Mouse (Mus musculus): ENCODE measurements at regions not wholly inside any gene's neighbourhood (a gene's known extent, or its start where the extent isn't known, plus 50 kb on each side); places are given as distances from the start of the nearest gene placed in this dataset.
"Not testable (repeated sequence)": the region's sequence is repeated elsewhere in the genome, so short reads cannot be mapped to it uniquely, and the experiment has no call there.

DNA sequence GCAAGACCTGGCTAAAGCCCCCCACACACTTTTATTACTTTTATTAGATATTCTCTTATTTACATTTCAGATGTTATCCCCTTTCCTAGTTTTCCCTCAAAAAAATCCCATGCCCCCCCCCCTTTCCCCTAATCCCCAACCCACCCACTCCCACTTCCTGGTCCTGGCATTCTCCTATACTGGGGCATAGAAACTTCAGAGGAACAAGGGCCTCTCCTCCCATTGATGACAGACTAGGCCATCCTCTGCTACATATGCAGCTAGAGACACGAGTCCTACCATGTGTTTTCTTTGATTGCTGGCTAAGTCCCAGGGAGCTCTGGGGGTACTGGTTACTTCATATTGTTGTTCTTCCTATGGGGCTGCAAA, 116.8 kb downstream of the Rfpl4b start:
- not testable (repeated sequence) for DNase-seq (ENCODE audit: low spot score in 2 of 2); H3K4me3 ChIP-seq; H3K27ac ChIP-seq

DNA sequence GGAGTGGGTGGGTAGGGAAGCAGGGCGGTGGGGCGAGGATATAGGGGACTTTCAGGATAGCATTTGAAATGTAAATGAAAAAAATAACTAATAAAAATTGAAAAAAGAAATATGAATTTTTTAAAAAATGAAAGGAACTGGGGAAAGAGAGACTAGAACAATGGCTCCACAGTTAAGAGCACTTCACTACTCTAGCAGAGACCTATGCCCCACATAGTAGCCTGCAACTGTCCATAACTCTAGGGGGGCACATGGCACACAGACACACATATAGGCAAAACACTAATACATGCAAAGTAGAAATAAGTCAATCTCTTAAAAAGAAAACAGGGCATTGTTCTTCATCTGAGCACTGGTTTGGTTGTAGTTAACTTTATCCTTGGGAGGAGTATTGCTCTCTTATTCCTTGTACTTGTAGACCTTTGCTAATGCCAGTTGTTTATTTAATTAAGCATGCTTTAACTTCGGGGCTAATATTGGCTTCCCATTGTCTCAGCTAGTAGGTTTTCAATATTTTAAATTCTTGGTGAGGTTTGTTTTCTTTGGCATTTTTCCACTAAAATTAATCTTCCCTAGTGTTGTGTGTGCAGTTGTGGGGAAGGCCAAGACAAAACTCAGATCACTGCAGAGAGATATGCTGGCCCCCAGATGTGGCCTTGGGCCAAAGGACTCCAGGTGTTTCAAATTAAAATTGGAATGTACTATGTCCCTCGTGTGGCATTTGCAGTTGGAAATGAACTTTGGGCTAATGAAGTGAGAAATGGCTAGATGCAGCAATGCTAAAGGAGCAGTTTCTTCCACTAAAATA, 117.4 kb downstream of the Rfpl4b start:
- no peak for DNase-seq (ENCODE audit: low spot score in 2 of 2)
- H3K27ac ChIP-seq = no peak overlapping the region
- H3K4me3 ChIP-seq = no peak overlapping the region
- TF ChIP-seq CTCF (conservative IDR thresholded peaks at IDR 0.05) = no peak

DNA sequence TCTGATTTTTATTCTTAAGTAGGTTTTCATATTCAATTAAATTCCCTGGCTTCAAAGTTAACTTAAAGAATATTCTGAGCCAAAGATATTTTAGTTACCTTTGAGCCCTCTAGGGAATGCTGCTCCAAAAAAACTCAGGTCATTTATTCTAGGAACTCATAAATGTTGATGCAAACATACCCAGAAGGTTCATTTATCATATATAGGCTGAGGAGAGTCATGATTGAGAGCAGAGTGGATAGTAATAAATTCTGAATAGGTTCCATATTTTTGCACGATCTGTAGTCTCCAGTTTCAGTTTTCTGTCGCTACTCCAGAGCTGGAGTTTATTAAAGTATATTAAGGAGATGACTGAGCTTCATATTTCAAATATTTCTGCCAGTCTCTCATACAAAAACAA, 144.1 kb downstream of the Rfpl4b start:
- H3K4me3 ChIP-seq = no peak overlapping the region
- no peak overlapping the region for H3K27ac ChIP-seq
- TF ChIP-seq CTCF (conservative IDR thresholded peaks at IDR 0.05) = no peak
- no peak for DNase-seq (ENCODE audit: low spot score in 2 of 2)

DNA sequence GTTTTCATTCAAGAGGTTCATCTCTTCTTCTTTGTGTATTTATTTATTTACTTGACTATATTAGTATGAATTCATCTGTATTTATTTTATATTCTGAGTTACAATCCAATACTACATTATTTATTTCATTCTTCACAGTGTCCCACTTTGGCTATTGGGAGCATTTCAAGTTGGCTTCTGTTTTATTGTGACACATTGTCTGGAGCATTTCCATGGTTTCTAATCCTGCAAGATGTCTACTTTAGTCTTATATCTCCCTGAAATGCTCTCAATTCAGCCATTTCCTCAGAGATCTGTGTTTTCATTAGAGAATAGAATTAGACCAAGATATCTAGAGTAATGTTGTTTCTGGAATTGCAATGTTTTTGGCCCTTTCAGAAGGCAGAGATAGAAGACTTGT, 153.0 kb downstream of the Rfpl4b start:
- no peak for TF ChIP-seq CTCF (conservative IDR thresholded peaks at IDR 0.05)
- DNase-seq (ENCODE audit: low spot score in 2 of 2) = no peak
- Histone ChIP-seq H3K4me3 (no peak overlapping the region), H3K27ac (no peak overlapping the region)

DNA sequence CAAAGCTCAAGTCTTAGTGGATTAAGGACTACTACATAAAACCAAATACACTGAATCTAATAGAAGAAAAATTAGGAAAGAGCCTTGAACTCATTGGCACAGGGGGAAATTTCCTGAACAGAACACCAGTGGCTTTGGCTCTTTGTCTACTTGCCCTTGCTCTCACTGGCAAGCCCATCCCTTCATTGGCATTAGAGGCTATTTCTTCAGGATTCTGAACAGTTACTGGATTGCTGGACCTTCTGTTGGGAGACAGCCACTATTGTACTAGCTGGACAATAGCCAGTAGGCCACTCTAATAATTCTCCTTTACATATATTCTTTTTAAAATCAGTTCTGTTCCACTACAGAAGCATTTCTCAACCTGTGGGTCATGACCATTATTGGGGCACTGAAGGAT, 153.7 kb downstream of the Rfpl4b start:
- TF ChIP-seq CTCF (conservative IDR thresholded peaks at IDR 0.05) = no peak
- H3K4me3 ChIP-seq = no peak overlapping the region
- no peak for DNase-seq (ENCODE audit: low spot score in 2 of 2)

DNA sequence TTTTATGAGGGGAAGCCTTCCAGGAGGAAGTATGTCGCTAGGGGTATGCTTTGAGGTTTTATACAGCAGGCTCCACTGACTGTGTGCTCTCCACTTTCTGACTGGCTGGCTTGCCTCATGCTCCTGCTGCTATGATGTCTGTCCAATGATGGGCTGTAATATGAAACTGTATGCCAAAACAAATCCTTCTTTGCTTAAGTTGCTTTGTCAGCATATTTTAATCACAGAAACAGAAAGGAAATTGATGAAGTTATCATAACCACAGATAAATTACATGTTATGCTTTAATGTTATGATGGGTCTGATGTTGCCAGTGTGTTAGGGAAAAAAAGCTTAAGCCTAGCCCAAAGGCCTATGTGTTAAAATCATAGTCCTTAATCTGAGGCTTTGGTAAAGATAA, 185.9 kb downstream of the Rfpl4b start:
- TF ChIP-seq CTCF (conservative IDR thresholded peaks at IDR 0.05) = no peak
- H3K4me3 ChIP-seq = no peak overlapping the region
- no peak overlapping the region for H3K27ac ChIP-seq
- DNase-seq (ENCODE audit: low spot score in 2 of 2) = no peak

More for the DNA sequence above, 153.7 kb downstream of the Rfpl4b start:
- H3K27ac ChIP-seq = no peak overlapping the region

DNA sequence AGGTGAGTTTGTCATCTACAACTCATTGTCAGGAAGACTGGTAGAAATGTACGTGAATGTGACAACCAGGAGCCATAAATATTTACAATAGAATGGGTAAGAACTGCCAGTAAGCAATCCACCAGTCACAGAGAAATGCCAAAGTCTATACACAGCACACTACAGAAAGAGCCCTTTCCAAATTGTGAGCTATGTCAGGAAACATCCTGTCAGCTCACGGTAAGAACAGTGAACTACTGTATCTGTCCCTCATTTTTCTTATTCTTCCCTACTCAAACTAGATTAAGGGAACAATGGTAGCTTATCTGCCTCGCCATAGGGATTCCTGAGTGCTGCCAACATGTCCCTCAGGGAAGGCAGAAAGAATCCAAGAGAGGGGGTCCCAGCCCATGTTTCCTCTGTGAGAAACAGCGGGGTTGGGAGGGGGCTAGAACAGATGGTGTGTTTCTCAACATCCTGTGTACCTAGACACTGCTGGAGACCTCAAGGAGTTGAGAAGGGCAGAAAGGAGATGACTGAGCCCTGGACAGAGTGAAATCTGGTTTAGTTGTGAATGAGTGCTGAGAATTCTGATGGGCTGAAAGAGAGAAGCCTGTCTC, 191.6 kb downstream of the Rfpl4b start:
- DNase-seq (ENCODE audit: low spot score in 2 of 2) = no peak

DNA sequence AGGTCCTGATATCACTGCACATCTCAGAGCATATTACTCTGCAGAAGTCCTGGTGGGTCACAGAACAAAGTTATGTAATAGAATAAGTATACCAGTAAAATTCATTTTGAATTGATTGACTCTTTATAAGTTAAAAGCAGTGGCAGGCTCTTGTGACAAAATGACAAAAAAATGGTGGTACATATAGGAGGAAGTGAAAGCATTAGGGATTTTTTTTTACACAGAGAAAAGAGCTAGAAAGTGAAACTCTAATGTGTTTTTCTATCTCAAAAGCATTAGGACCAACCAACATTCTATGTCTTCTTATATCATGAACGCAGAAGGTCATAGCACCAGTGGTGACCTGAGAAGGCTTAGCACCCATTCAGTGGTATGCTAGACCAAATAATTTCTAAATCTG, 198.2 kb downstream of the Rfpl4b start:
- Histone ChIP-seq H3K4me3 (no peak overlapping the region), H3K27ac (no peak overlapping the region)
- no peak for TF ChIP-seq CTCF (conservative IDR thresholded peaks at IDR 0.05)
- no peak for DNase-seq (ENCODE audit: low spot score in 2 of 2)

More for the DNA sequence above, 191.6 kb downstream of the Rfpl4b start:
- no peak for TF ChIP-seq CTCF (conservative IDR thresholded peaks at IDR 0.05)
- H3K27ac ChIP-seq = no peak overlapping the region
- H3K4me3 ChIP-seq = no peak overlapping the region

DNA sequence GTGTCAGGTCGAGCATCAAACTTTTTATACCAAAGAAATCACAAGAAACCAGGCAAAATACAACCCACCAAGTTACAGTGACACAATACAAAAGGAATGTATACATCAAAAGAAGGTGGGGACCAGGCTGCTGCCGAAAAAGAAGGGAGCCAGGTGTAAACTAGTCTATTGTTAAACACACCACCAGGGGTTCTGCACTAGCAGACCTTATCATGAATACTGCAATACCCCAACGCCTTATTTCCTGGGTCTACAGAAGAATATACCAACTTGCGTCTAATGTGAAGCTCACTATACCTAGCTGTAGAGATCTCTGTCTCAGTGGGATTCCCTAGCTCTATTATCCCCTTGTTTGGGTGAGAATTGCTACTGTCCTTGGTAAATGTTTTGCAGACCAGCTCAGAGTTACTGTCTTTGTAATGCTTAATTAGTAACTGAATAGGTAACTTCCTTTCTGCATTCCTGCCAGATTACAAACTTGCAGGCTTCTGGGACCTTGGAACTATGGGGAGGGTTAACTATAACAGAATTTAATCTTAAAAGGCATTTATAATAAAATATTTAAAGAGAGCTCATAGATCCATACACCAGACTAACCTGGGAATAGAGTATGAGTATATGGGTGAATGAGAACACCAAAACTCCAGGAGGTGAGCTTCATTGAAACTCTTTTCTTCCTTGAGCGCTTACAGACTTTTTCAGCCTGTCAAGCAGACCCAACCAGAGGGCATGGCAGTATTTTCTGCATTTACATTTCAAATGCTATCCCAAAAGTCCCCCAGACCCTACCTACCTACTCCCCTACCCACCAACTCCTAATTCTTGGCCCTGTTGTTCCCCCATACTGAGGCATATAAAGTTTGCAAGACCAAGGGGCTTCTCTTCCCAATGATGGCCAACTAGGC, 211.7 kb downstream of the Rfpl4b start:
- Histone ChIP-seq H3K4me3 (no peak overlapping the region), H3K27ac (no peak overlapping the region)
- TF ChIP-seq CTCF (conservative IDR thresholded peaks at IDR 0.05) = no peak
- DNase-seq (ENCODE audit: low spot score in 2 of 2) = no peak

DNA sequence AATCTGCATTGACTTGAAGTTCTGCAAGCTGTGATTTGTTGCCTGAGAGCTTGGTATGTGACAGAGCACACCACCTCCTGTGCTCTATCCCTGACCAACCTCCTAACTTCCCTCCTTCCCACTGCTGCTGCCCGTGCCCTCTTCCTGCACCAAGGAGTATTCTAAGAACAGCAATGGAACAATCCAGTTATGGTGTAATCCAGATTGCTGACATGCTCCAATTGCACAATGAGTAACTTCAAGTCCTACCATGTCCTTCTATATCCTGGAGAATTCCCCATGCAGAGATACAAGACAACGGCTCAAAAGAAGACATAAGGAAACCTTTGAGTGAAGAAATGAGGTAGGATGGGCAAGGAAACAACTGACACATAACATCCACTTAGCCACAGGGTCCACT, 235.5 kb downstream of the Rfpl4b start:
- Histone ChIP-seq H3K4me3 (no peak overlapping the region), H3K27ac (no peak overlapping the region)
- DNase-seq (ENCODE audit: low spot score in 2 of 2) = no peak
- TF ChIP-seq CTCF (conservative IDR thresholded peaks at IDR 0.05) = no peak

DNA sequence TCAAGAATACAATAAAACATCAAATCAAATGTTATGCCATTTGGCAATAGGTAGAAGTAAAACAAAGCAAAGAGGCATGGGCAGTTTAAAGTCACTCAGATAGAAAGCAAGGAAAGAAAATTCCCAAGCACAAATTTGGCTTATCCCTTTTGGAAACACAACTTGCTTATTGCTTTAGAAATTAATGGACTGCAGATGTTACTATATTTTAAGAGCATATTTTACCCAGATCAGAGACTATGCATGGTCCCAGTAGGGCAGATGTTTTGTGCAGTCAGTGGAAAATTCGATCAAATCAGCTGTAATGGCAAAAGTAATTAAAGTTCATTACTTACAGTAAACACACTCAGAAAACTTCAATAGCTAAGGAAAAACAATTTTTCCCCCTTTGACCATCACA, 245.9 kb downstream of the Rfpl4b start:
- Histone ChIP-seq H3K27ac (no peak overlapping the region), H3K4me3 (no peak overlapping the region)
- DNase-seq (ENCODE audit: low spot score in 2 of 2) = no peak
- TF ChIP-seq CTCF (conservative IDR thresholded peaks at IDR 0.05) = no peak

DNA sequence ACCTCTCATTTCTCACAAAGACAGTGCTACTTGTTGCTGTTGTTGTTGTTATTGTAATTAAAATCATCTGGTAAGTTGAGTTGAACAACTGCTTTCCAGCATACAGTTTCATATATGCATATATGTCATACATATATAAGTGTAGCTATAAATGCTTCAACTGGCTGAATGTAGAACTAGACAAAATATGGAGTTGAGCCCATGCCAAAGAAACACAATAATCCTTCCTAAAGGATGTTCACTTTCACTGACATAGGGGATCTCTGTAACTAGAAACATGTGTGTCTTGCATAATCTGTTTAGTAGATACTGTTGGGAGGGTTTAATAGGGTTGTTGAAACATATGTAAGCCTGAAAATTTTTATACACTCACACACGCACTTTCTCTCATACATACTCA, 247.9 kb downstream of the Rfpl4b start:
- Histone ChIP-seq H3K27ac (no peak overlapping the region), H3K4me3 (no peak overlapping the region)
- no peak for TF ChIP-seq CTCF (conservative IDR thresholded peaks at IDR 0.05)
- DNase-seq (ENCODE audit: low spot score in 2 of 2) = no peak

DNA sequence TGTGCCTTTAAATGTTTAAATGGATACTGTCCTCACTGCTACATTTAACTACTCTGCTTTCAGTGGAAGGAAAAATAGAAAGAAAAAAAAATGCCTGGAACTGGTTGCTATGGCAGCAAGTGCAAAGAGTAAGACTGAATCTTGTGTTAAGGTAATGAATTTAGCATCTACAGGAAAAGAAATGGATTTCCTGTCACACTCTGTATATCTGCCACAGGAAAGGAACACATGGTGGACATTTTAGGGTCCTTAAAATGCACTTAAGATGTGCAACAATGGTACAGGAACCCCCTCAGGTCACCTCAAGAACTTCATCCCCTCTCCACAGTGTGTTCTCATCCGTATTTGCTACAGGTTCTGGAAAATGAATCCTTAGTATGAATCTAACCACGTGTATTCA, 248.4 kb downstream of the Rfpl4b start:
- no peak overlapping the region for H3K4me3 ChIP-seq
- H3K27ac ChIP-seq = no peak overlapping the region
- TF ChIP-seq CTCF (conservative IDR thresholded peaks at IDR 0.05) = no peak
- peak in 1 of 2 experiments; percentile 27 for DNase-seq (ENCODE audit: low spot score in 2 of 2)

Data from layer of hippocampus, adult 2 months (tissue).